Mouse (Mus musculus): Measurements from ENCODE around the gene Prss57.
"Not testable (repeated sequence)": the region's sequence is repeated elsewhere in the genome, so short reads cannot be mapped to it uniquely, and the experiment has no call there.

Gene Prss57

DNA sequence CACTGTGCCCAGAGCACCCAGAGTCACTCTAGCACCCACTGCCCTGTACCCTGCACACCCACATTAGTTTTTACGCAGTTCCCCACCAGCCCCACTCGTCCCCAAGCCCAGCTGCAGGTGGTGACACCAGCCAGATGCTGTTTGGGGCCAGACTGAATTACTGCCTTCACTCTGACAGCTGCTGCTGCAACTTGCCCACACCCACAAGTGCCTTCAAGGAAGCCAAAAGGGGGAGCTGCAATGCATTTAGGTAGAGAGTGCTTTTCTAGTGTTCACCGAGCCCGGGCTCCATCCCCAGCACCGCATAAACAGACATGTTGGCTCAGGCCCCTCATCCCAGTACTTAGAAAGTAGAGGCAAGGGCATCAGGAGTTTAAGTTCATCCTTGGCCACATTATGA lies 8.8 kb downstream of the Prss57 start:
- DNase-seq (ENCODE audit: low read depth, low spot score): no peak

DNA sequence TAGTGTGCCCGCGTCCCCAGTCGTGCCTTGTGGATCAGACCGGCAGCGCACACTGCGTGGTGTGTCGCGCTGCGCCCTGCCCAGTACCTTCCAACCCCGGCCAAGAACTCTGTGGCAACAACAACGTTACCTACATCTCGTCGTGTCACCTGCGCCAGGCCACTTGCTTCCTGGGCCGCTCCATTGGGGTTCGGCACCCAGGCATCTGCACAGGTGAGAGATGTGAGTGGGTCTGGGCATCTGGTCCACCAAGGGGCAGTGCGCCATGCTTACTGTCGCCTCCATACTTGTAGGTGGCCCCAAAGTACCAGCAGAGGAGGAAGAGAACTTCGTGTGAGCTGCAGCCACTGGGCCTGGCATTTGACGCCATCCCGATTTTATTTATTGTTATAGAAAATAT lies 9.6 kb downstream of the Prss57 start:
- DNase-seq (ENCODE audit: low read depth, low spot score): no peak

DNA sequence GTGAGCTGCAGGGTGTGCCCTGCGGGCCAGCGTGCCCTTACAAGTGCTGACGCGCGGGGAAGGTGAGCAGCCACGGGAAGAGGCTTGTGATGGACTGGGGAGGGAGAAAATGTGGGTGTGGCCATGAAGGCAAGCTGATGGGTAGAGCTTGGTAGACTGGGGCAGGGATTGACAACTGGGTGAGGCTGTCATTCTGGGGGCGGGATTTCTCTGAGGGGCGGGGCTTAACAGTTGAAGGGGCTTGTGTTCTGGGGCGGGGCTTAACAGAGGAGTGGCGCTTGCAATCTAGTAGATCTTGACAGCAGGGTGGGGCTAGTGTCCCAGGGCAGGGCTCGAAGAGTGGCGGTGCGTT lies 10.1 kb downstream of the Prss57 start:
- DNase-seq (ENCODE audit: low read depth, low spot score): peak; percentile 94

DNA sequence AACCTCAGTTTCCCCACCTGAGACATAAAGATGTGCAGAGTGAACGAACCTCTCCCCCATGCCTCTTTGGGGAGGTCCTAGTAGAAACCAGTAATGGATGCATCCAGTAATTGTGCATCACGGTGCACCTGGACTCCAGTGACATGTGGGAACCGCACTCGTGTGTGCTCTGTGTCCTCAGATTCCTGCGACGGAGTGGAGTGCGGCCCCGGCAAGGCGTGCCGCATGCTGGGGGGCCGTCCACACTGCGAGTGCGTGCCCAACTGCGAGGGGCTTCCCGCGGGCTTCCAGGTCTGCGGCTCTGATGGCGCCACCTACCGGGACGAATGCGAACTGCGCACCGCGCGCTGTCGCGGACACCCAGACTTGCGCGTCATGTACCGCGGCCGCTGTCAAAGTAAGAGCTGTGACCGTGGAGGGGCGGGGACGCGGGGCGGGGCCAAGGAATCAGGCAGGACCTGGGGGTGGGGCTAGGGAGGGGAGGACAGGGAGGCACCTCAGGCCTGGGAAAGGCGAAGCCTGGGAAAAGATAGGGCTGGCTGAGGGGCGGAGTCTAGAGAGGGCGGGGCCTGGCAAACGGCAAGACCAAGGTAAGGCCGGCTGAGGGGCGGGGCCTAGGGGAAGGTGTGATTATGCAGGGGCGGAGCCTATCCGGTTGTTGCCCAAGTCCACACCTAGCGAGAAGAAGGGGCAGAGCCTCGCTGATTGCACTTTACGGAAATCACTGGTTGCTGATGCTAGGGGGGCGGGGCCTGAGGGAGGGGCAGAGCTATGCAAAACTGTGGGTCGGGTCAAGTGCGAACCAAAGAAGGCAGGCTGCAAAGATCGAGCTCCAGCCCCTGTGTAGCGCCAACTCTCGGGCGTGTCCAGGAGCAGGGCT lies 10.7 kb downstream of the Prss57 start:
- peak; percentile 100 for DNase-seq (ENCODE audit: low read depth, low spot score)

DNA sequence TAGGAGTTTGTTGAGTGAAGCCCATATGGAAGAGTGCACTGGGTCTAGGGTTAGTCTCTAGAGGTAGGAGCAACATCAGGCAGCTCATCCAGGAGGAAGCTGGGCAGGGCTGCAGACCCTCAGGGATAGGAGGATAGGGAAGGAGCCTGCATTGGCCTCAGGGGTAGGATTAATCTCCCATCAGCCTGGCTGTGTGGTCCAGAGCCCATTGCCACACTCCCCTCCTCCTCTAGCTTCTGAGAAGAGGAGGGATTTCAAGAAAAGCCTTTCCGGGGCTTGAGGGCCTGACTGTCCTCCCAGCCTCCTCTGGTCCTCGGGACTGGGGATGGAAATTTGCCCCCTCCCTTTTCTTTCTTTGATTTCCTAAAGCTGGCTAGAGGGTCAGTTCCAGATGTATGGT lies 11.6 kb downstream of the Prss57 start:
- no peak for DNase-seq (ENCODE audit: low read depth, low spot score)

DNA sequence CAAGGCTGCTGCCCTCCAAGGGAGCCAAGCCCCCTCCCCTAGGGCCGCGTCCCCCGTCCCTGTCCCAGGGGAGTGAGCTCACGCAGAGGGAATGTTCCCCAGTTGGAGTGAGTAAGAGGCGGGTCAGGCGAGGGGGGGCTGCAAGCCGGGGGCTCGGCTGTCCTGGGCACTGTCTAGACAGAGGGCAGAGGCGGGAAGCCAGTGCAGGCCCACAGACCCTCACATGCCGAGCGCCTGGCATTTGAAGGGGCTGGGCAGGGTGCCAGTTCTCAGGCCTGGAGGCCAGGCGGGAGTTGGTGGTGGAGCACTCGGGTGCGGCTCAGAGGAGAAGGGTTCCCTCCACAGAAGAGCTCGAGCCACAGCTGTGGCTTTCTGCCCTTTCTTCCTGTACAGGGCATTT lies 12.8 kb downstream of the Prss57 start:
- DNase-seq (ENCODE audit: low read depth, low spot score): no peak

DNA sequence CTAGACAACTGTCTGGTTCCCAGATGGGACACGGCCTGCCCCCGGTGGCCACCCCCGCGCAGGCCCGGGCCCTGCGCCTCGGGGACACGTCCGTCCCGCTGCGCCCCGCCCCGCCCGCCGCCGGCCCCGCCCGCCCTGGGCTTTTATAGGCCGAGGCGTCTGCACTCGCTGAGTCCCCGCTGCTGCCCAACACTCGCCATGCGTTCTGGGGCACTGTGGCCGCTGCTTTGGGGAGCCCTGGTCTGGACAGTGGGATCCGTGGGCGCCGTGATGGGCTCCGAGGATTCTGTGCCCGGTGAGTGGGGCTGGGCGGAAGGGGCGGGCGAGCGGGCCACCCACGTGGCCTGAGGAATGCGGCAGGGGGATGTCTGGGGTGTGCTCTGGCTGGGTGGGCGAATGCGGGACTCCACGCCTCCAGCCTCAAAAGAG lies 13.6 kb downstream of the Prss57 start, which contains the start of gene Fstl3:
Fstl3 (plus strand) TSS at position 170 of the 429 bp plus-strand sequence.
- no peak for DNase-seq (ENCODE audit: low read depth, low spot score)

DNA sequence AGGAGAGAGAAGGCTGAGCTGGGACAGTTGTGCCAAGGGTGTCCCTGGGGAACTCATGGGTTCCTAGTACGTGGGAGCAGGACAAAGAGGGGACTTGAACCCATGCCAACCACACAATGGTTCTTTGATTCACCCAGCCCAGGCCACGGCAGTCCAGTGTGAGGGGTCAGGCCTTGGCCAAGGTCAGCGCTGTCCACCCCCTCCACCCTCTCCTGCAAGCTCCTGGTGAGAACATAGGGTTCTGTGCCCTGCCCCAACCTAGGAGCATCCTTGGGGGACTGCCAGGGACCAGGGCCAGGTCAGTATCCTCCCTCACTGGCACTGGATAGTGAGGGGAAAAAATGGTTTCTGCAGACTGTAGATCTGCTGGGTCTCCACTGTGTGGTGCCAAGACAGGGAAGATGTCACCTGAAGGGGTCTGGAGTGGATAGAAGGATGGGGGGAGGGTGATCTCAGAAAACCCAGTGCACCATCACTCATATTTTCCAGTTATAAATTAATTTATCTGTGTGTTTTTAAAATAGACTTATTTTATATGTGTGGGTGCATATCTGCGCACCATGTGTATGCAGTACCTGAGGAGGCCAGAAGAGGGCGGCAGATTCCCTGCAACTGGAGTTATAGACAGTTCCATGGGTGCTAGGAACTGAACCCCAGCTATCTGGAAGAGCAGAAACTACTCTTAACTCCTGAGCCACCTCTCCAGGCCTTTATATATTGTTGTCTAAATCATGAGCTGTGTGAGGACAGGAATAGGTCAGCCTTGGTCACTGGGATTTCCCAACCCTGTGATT lies 16.1 kb downstream of the Prss57 start:
- DNase-seq (ENCODE audit: low read depth, low spot score): peak; percentile 42

DNA sequence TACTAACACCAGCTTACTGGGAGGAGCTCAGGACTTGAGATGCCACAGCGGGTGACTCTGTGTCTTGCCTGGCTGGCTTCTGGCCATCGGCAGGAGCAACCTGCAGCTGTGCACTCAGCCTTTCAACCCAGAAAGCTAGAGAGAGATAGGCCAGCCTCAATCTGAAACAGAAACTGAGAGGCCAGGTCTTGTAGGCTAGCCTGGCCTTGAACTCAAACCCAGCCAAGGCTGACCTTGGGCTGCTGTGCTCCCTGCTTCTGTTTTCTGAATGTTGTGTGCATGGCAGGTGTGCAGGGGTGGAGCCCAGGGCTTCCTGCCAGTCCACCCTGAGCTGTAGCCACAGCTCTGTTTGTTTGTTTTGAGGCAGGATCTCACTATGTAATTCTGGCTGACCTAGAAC lies 17.6 kb downstream of the Prss57 start:
- peak; percentile 39 for DNase-seq (ENCODE audit: low read depth, low spot score)

DNA sequence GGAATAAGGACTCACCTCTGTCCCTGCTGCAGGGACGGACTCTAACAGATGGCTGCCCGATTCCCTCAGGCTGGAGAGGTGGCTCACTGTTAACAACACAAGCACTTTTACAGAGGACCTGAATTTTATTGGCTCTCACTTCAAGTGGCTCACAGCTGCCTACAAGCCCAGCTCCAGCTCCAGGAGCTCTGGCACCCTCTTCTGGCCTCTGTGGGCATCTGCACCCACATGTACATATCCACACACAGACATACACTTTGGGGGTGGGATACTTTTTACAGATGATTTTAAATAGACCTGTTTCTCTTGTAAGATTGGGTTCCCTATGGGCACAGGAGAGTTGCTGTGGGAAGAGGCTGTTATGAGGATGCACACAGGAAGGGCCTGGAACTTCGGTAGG lies 18.4 kb downstream of the Prss57 start:
- peak; percentile 68 for DNase-seq (ENCODE audit: low read depth, low spot score)

DNA sequence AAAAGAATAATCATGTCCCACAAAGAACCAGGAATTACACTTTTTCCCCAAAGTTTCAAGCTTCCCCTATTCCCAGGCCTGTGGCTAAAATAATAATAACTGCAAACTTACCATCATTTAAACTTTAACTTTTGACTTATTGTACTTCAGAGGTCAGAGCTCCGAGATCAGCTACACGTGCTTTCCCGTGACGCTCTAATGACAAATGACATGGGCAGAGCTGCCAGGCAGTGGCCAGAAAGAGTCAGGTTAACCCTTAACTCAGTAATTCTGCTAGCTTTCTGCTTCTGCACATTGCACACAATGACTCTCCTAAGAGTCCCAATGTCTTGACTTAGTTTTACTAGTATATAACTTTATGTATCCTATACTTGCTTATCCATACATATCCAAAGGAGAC lies 21.4 kb downstream of the Prss57 start:
- no peak for DNase-seq (ENCODE audit: low read depth, low spot score)

DNA sequence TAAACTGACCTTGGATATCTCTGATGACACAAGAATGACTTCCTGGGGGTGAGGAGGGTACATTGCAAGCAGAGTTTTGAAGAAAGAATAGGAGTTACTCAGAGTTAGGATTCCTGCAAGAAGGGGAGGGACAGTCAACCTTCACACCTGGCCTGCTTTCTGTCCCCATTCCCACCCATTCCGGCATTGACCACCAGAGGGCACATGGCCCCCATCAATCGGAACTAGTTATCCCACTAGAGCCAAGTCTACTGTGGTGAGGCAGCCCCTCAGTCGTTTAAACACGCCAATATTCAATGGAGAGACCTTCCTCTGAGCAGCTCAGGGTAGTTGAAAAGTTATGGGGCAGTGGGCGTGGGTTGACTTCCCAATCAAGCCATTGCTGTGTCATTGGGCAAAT lies 22.4 kb downstream of the Prss57 start:
- peak; percentile 84 for DNase-seq (ENCODE audit: low read depth, low spot score)

DNA sequence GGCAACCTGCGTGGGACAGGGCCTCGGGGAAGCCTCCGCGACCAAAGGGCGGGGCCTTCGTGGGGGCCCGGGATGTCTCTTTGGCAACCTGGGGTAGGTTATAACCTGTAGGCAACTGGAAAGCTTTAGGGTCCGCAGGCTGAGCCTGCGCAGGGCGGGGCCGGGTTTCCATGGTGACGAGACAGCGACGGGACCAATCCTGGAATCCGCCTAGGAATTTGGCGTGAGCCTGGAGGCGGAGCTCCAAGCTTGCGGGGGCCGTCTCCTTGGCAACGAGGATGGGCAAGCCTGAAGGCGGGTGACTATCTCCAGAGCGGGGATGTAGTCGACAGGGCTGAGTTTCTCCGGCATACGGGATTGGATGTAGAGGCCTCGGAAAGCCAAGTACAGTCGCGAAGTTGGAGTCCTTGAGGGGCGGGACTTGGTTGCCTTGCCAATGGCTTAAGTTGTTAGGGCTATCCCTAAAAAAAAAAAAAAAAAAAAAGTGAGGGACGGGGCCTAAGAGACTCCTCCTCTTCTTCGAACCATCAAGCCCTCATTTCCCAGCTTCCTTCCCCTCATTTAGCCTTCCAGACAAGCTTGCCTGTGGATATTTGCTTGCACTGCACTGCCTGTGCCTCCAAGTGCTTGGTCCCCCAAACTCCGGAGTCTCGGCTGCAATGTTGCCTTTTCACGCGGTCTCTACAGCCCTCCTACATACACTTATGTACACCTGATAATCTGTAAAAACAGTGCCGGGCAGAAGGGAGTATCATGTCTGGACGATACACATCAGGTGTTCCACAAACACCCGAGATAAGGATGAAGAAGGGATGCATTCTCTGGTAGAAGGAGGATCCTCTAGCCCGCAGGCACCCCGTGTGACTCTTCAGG lies 23.2 kb downstream of the Prss57 start:
- DNase-seq (ENCODE audit: low read depth, low spot score): peak; percentile 96

DNA sequence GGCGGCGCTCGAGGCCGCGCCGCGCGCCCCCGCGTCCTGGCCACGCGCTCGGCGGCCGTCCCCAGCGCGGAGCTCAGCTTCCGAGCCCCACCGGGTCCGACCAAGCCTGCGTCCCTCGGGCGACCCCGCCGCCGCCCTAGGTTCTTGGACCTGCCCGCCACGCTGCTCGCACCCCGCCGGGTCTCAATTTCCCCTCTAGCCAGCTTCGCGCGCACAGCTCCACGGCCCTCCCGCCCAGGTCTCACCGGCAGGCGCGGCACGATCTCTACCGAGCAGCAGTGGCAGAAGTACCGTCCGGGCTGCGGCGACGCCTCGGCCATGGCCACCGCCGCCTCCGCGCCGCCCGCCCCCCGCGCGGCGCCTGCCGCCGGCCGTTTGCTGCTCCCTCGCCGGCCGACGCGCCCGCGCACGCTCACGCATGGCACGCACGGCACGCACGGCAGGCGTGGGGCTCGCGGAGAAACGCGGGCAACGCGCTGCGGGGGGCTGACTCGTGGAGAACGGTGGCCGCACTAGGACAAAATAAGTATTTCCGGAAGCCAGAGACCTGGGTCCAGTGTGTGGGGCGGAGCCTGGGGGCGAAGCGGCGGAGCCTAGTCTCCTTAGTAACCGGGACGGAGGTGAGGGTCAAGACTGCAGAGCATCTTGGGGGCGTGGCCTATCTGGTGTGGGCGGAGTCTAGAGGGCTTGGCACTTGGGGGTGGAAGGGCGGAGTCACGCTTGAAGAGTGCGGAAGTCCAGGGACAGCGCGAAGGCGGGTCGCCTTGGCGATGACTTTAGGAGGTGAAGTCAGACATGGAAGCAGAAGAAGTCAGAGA lies 24.0 kb downstream of the Prss57 start, which contains the start of gene Rnf126:
Rnf126 (minus strand) TSS at position 445 of the 818 bp plus-strand sequence.
- DNase-seq (ENCODE audit: low read depth, low spot score): peak; percentile 100

DNA sequence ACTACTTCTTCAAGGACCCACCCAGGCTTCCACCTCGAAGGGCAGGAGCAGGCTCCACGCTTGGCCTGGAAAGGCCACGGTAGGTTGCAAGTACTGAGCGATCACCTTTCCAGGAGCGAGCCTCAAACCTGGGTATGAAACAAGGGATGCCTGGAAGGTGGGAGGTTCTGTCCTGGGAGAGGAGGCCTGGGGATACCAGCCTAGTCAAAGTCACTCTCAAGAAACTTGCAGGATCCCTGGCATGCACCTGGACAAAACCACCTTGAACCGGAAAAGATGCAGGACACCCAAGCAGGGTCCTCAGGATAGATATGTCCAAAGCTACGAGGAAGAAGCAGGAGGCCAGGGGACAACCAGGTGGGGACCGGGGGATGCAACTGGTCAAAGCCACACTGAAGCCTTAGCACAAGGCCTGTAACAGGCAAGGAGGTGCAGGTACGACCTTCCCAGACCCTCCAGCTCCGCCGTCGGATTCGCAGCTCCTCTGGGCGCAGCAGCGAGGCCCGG lies 24.7 kb downstream of the Prss57 start:
- no peak for DNase-seq (ENCODE audit: low read depth, low spot score)

DNA sequence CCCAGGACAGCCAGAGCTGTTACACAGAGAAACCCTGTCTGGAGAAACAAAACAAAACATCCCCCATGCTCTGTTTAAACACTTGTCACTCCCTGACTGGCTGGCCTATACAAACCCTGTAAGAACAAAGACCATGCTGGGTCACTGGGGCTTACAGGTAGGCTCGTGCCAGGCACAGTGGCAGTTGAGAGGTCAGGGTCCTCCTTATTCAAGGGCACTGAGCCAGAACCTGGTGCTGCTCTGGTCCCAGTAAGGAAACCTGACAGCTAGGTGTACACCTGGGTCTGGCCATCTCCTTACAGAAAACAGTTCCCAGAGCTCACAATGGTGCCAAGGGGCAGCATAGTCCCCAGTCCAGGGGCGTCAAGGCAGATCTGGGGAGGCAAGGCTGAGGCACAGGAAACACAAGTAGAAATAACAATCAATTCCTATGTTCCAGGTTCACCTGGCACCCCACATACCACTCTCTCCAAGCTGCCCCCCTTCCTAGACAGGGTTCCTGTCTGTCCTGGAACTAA lies 25.5 kb downstream of the Prss57 start:
- no peak for DNase-seq (ENCODE audit: low read depth, low spot score)

DNA sequence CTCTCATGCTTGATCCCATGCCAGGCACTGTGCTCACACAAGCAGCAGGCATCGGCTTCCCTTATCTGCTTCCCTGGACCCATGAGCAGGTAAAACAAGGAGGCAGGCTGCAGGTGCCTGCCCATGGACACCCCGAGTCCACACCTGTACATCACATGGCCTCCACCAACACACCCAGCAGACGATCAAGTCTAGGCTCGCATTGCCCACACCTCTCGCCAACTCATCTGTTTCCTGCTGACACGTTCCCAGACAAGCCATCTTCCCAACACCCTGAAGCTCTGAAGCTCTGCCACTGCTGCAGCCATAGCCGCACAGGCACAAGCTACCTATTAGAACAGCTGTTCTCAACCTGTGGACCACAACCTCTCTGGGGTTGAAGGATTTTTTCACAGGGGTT lies 26.5 kb downstream of the Prss57 start:
- DNase-seq (ENCODE audit: low read depth, low spot score): no peak

DNA sequence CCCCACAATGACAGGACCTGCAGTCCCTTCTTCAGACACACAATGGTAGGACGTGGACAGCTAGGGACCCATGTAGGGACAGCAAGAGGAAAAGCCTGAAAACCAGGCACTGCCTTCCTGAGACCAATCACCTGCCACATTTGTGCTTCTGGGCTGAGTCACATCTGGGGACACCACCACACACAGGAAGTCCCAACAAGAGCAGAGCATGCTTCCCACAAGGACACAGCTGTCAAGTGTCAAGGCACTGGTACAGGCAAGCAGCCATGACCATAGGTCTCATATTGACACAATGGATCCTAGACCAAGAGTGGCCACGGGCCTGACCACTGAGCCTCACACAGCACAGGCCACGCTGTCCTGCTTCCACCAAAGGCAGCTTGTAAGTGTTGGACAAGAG lies 27.9 kb downstream of the Prss57 start:
- DNase-seq (ENCODE audit: low read depth, low spot score): no peak

DNA sequence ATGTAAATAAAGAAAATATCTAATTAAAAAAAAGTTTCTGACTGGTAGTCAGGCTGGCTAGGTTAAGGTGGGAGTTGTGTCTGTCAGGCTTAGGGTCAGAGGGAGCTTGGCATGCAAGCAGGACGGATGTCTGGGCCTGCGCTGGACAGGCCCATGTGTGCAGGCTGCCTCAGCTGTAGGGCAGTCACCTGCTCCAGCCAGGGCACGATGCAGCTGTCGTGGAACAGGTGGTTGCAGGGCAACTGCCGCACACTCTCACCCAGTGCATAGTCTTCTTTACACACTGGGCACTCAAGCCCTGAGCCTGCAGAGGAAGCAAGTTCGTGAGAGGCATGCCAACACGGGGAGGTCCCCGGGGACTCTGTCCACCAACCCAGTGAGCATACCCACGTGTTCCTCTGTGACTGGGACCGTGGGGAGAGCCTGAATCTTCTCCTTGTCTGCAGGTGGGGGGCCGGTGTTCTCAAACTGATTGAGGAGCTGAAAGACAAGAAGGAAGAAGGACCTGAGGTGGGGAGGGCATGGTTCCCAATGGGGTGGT lies 30.1 kb downstream of the Prss57 start:
- DNase-seq (ENCODE audit: low read depth, low spot score): no peak

DNA sequence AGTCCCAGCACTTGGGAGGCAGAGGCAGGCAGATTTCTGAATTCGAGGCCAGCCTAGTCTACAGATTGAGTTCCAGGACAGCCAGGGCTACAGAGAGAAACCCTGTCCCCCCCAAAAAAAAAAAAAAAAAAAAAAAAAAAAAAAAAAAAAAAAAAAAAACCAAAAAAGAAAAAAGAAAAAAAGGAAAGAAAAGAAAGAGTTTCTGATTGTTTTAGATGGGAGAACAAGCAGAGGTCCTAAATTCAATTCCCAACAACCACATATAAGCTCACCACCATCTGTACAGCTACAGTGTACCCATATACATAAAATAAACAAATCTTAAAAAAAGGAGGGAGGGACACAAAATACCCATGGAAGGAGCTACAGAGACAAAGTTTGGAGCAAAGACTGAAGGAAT lies 31.1 kb downstream of the Prss57 start:
- DNase-seq (ENCODE audit: low read depth, low spot score): not testable (repeated sequence)
